28 mouse cellular contexts compared by ENCODE assay signal in the genomic region with DNA sequence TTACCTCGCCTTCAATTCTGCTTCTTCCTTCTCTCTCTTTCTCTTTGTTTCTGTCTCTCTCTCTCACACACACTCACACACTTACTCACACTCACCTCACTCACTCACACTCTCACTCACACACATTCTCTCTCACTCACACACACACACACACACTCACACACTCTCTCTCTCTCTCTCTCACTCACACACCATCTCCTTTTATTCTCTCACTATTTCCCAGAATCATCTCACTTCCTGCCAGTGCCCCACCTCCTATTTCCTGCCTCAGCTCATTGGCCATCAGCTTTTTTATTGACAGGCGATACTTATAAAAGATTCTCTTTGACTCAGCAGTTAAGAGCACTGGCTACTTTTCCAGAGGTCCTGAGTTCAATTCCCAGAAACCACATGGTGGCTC. TPM values are rescaled to one million over a fixed set of nuclear protein-coding genes. Genes with fewer than 3 reads are reported as not detected.
A peak's percentile ranks its signal among the peaks of the same experiment; 100 is the strongest.
DNase-seq lines count a peak whose midpoint lies in the region; ATAC-seq and TF ChIP-seq lines count a peak whose summit lies in the region.
"Had no signal": no experiment of that assay in that cellular context is flagged by ENCODE, and none has a peak within 500 bp of the region (broad histone marks: within the 10 kb centered on the region; RNA-seq: fewer than 3 reads in every experiment).

No protein-coding gene starts in this region.

- no peaks in the 10 kb centered on the region for H3K9me3 ChIP-seq in E14TG2a.4 (ENCODE audit: low read length)
- H3K9me3 ChIP-seq in hindbrain, postnatal 0 days (ENCODE audit: low read length) = no peaks in the 10 kb centered on the region
- no peaks in the 10 kb centered on the region for H3K9me3 ChIP-seq in hindbrain, embryonic 10.5 days
- H3K9me3 ChIP-seq: embryonic facial prominence, embryonic 13.5 days; embryonic facial prominence, embryonic 15.5 days; forebrain, embryonic 10.5 days; forebrain, embryonic 12.5 days had no signal

- H3K27me3 ChIP-seq in E14TG2a.4 (ENCODE audit: insufficient read depth, low read length) = no peaks in the 10 kb centered on the region
- H3K27me3 ChIP-seq in hindbrain, postnatal 0 days (ENCODE audit: insufficient read depth, low read length) = no peaks in the 10 kb centered on the region
- H3K27me3 ChIP-seq in hindbrain, embryonic 10.5 days (ENCODE audit: insufficient read depth, poor library complexity, severe bottlenecking) = no peaks in the 10 kb centered on the region
- H3K27me3 ChIP-seq: CH12.LX; embryonic facial prominence, embryonic 13.5 days; embryonic facial prominence, embryonic 15.5 days; Patski had no signal

- peak; percentile 49 for ATAC-seq in activated CD4-positive, CD25-positive, alpha-beta regulatory T cell, adult 4 months
- no peak for ATAC-seq in hindbrain, postnatal 0 days
- ATAC-seq: forebrain, embryonic 14.5 days; forebrain, embryonic 16.5 days; Patski had no signal

- peaks cover 60% of the 10 kb centered on the region for H3K4me1 ChIP-seq in E14TG2a.4 (replicated peaks; ENCODE audit: low read depth, low read length)
- no peaks in the 10 kb centered on the region for H3K4me1 ChIP-seq in hindbrain, postnatal 0 days (ENCODE audit: insufficient read depth, low read length)
- H3K4me1 ChIP-seq in hindbrain, embryonic 10.5 days (replicated peaks) = no peaks in the 10 kb centered on the region
- H3K4me1 ChIP-seq: embryonic facial prominence, embryonic 13.5 days; embryonic facial prominence, embryonic 15.5 days; forebrain, embryonic 12.5 days had no signal

- DNase-seq in A20 (ENCODE audit: low read depth, low spot score) = peak; percentile 61
- DNase-seq in CD4-positive, CD25-positive, alpha-beta regulatory T cell, adult 2 months (ENCODE audit: low read depth, low spot score) = peak; percentile 36
- DNase-seq in hindbrain, postnatal 0 days (ENCODE audit: low spot score) = no peak
- no peak for DNase-seq in lung, postnatal 25 days (ENCODE audit: low spot score)
- no peak for DNase-seq in hindbrain, embryonic 10.5 days (ENCODE audit: low spot score)
- DNase-seq in heart, adult 8-10 months (ENCODE audit: low spot score) = no peak
- DNase-seq: adrenal gland, adult 2 months; adrenal gland, postnatal 10 days; adrenal gland, postnatal 25 days; cerebellum, adult 11 months; cerebellum, adult 18-20 months; cerebellum, adult 8-10 months; cerebellum, adult 9-11 months; cerebellum, postnatal 14 days; cerebellum, postnatal 36 days; embryo, embryonic 11 days had no signal

- no peak overlapping the region for H3K27ac ChIP-seq in hindbrain, postnatal 0 days
- H3K27ac ChIP-seq in hindbrain, embryonic 10.5 days = no peak overlapping the region
- H3K27ac ChIP-seq: embryonic facial prominence, embryonic 13.5 days; embryonic facial prominence, embryonic 15.5 days; forebrain, embryonic 10.5 days; forebrain, embryonic 12.5 days had no signal

- H3K4me3 ChIP-seq in E14TG2a.4 (replicated peaks; ENCODE audit: low read length) = 0 out of 2 replicates have a peak overlapping the region, but pooled peaks have one; percentile 4
- no peak overlapping the region for H3K4me3 ChIP-seq in hindbrain, postnatal 0 days (ENCODE audit: low read length)
- no peak overlapping the region for H3K4me3 ChIP-seq in hindbrain, embryonic 10.5 days
- H3K4me3 ChIP-seq: embryonic facial prominence, embryonic 13.5 days; embryonic facial prominence, embryonic 15.5 days; erythroblast, embryonic 14.5 days; forebrain, embryonic 10.5 days; forebrain, embryonic 12.5 days had no signal

- 90% methylated on average over 2 of the region's 2 CpGs for WGBS in hindbrain, postnatal 0 days
- WGBS in hindbrain, embryonic 10.5 days = 92% methylated on average over 2 of the region's 2 CpGs

- TF ChIP-seq CTCF in E14TG2a.4 (conservative IDR thresholded peaks at IDR 0.05; ENCODE audit: low read length) = no peak
- no peak for TF ChIP-seq CTCF in hindbrain, postnatal 0 days (IDR thresholded peaks at IDR 0.05; ENCODE audit: low read depth)

- H3K9ac ChIP-seq in hindbrain, postnatal 0 days (replicated peaks; ENCODE audit: low read length) = no peak overlapping the region
- H3K9ac ChIP-seq: embryonic facial prominence, embryonic 13.5 days; embryonic facial prominence, embryonic 15.5 days; forebrain, embryonic 12.5 days had no signal

- H3K4me2 ChIP-seq in hindbrain, postnatal 0 days (ENCODE audit: low read depth, low read length) = no peak overlapping the region
- H3K4me2 ChIP-seq: embryonic facial prominence, embryonic 13.5 days; embryonic facial prominence, embryonic 15.5 days; forebrain, embryonic 12.5 days had no signal

- H3K36me3 ChIP-seq in E14TG2a.4 (ENCODE audit: insufficient read depth, low read length) = no peaks in the 10 kb centered on the region
- no peaks in the 10 kb centered on the region for H3K36me3 ChIP-seq in hindbrain, postnatal 0 days (ENCODE audit: insufficient read depth, low read length)
- H3K36me3 ChIP-seq in hindbrain, embryonic 10.5 days = no peaks in the 10 kb centered on the region
- H3K36me3 ChIP-seq: embryonic facial prominence, embryonic 13.5 days; embryonic facial prominence, embryonic 15.5 days; forebrain, embryonic 10.5 days; forebrain, embryonic 12.5 days; G1E had no signal

RNA-seq across cellular contexts. Expression of a gene that starts 7.0 kb away (rescaled TPM):
- polyA plus RNA-seq in activated CD4-positive, CD25-positive, alpha-beta regulatory T cell, adult 4 months (2017; shearing (Covaris generic)) = 10 to 100 TPM; 24.2 to 27.8 TPM
- 18.3 and 22.8 TPM in 2 replicates for total RNA-seq in hindbrain, postnatal 0 days (2014; rRNA removed)
- polyA plus RNA-seq in hindbrain, postnatal 0 days (2015; fragmentation: Nextera tagmentation; extraction: Ambion mirVana) = 19.9 and 20.2 TPM in 2 replicates
- 17.9 and 21.9 TPM in 2 replicates for polyA plus RNA-seq in hindbrain, embryonic 10.5 days (2016; fragmentation: Nextera tagmentation; extraction: Ambion mirVana)
- total RNA-seq in heart, adult 8-10 months (2022) = 10 to 100 TPM; 32.4 to 38.3 (median 35.3) TPM

RNA-seq across cellular contexts. Expression of a gene that starts 22.8 kb away (rescaled TPM):
- polyA plus RNA-seq in activated CD4-positive, CD25-positive, alpha-beta regulatory T cell, adult 4 months (2017; shearing (Covaris generic)) = 10 to 100 TPM; 40.6 to 42.9 TPM
- 233 and 240 TPM in 2 replicates for total RNA-seq in hindbrain, postnatal 0 days (2014; rRNA removed)
- polyA plus RNA-seq in hindbrain, postnatal 0 days (2015; fragmentation: Nextera tagmentation; extraction: Ambion mirVana) = 170 and 185 TPM in 2 replicates
- polyA plus RNA-seq in hindbrain, embryonic 10.5 days (2016; fragmentation: Nextera tagmentation; extraction: Ambion mirVana) = 110 and 151 TPM in 2 replicates
- 10 to 100 TPM; 18.1 to 29.6 (median 24.2) TPM for total RNA-seq in heart, adult 8-10 months (2022)

RNA-seq across cellular contexts. Expression of a gene that starts 28.5 kb away (rescaled TPM):
- not detected for polyA plus RNA-seq in activated CD4-positive, CD25-positive, alpha-beta regulatory T cell, adult 4 months (2017; shearing (Covaris generic))
- total RNA-seq in hindbrain, postnatal 0 days (2014; rRNA removed) = 61.0 and 65.4 TPM in 2 replicates
- polyA plus RNA-seq in hindbrain, postnatal 0 days (2015; fragmentation: Nextera tagmentation; extraction: Ambion mirVana) = 20.3 and 21.6 TPM in 2 replicates
- 29.8 and 33.5 TPM in 2 replicates for polyA plus RNA-seq in hindbrain, embryonic 10.5 days (2016; fragmentation: Nextera tagmentation; extraction: Ambion mirVana)
- 10 to 100 TPM in 3 of 4 experiments, 1 to 10 TPM in 1; 8.1 to 13.4 (median 10.8) TPM for total RNA-seq in heart, adult 8-10 months (2022)

RNA-seq across cellular contexts. Expression of a gene that starts 37.9 kb away (rescaled TPM):
- polyA plus RNA-seq in activated CD4-positive, CD25-positive, alpha-beta regulatory T cell, adult 4 months (2017; shearing (Covaris generic)) = 1 to 10 TPM; 2.5 to 2.7 TPM
- 0.31 TPM in 1 of 2 replicates, not detected in the other for total RNA-seq in hindbrain, postnatal 0 days (2014; rRNA removed)
- polyA plus RNA-seq in hindbrain, postnatal 0 days (2015; fragmentation: Nextera tagmentation; extraction: Ambion mirVana) = 0.79 and 1.1 TPM in 2 replicates
- polyA plus RNA-seq in hindbrain, embryonic 10.5 days (2016; fragmentation: Nextera tagmentation; extraction: Ambion mirVana) = 1.6 and 2.1 TPM in 2 replicates
- total RNA-seq in heart, adult 8-10 months (2022) = 10 to 100 TPM; 13.0 to 24.6 (median 15.5) TPM
- polyA plus RNA-seq: erythroblast, embryonic 14.5 days had no signal

RNA-seq across cellular contexts. Expression of a gene that starts 44.8 kb away (rescaled TPM):
- under 1 TPM; 0.18 to 0.70 TPM for polyA plus RNA-seq in activated CD4-positive, CD25-positive, alpha-beta regulatory T cell, adult 4 months (2017; shearing (Covaris generic))
- total RNA-seq in hindbrain, postnatal 0 days (2014; rRNA removed) = 231 and 249 TPM in 2 replicates
- polyA plus RNA-seq in hindbrain, postnatal 0 days (2015; fragmentation: Nextera tagmentation; extraction: Ambion mirVana) = 98.4 and 103 TPM in 2 replicates
- 24.4 and 39.4 TPM in 2 replicates for polyA plus RNA-seq in hindbrain, embryonic 10.5 days (2016; fragmentation: Nextera tagmentation; extraction: Ambion mirVana)
- total RNA-seq in heart, adult 8-10 months (2022) = 1 to 10 TPM in 2 of 4 experiments, under 1 TPM in 2; 0.54 to 1.6 (median 1.2) TPM

Comparison
In these comparisons a context has a peak if more than half of its experiments do, and no peak if none do; other contexts are left out.
1. DNase-seq: peak in A20 (single experiment) and CD4-positive, CD25-positive, alpha-beta regulatory T cell, adult 2 months (single experiment); none in hindbrain, postnatal 0 days (single experiment), lung, postnatal 25 days (single experiment), hindbrain, embryonic 10.5 days (single experiment) and heart, adult 8-10 months (single experiment).
2. RNA of a gene that starts 28.5 kb away (polyA plus RNA-seq): 29.8 to 33.5 TPM in hindbrain, embryonic 10.5 days and 20.3 to 21.6 TPM in hindbrain, postnatal 0 days; not detected in activated CD4-positive, CD25-positive, alpha-beta regulatory T cell, adult 4 months; every median in the first group is over 10 times any median in the second.